In genomic region chr17:50208137-50209045, GRCm38 (mm10) we compare ENCODE assay signal across 16 mouse cellular contexts. TPM values are rescaled to one million over a fixed set of nuclear protein-coding genes. Genes with fewer than 3 reads are reported as not detected.
DNase-seq lines count a peak whose midpoint lies in the region; TF ChIP-seq lines count a peak whose summit lies in the region.
"Had no signal": no experiment of that assay in that cellular context is flagged by ENCODE, and none has a peak within 500 bp of the region (broad histone marks: within the 10 kb centered on the region; RNA-seq: fewer than 3 reads in every experiment).

No protein-coding gene starts in this region.

- no peak for DNase-seq in testis, postnatal 10 days (ENCODE audit: low spot score)
- no peak for DNase-seq in CH12.LX (ENCODE audit: extremely low read depth)
- DNase-seq in adrenal gland, adult 8-10 months = no peak
- DNase-seq: adrenal gland, adult 2 months; adrenal gland, postnatal 10 days; adrenal gland, postnatal 14 days; adrenal gland, postnatal 25 days; adrenal gland, postnatal 36 days; B cell, adult 2 months; cerebellum, adult 11 months; cerebellum, adult 11-12 months; cerebellum, adult 18-20 months; cerebellum, adult 2 months; cerebellum, adult 8-10 months had no signal

- in situ Hi-C loops in CH12.LX (cut with MboI; ENCODE audit: low pct_ligation_motif_present, low pct_unique_long_range_greater_than_20kb, low sequenced_read_pairs) = no loop called here

- H3K4me1 ChIP-seq in testis, adult 2 months (ENCODE audit: control insufficient read depth, insufficient read depth, low read length) = peaks cover 3% of the 10 kb centered on the region
- peaks cover 11 to 30% of the 10 kb centered on the region in 2 experiments; a peak in 3 of 4 replicates for H3K4me1 ChIP-seq in CH12.LX (ENCODE audit: control insufficient read depth in 1 of 2, insufficient read depth in 2 of 2)

- H3K36me3 ChIP-seq in testis, adult 2 months (ENCODE audit: control insufficient read depth, insufficient read depth, low read length) = no peaks in the 10 kb centered on the region
- H3K36me3 ChIP-seq in CH12.LX (replicated peaks in 1 of 2; ENCODE audit: control insufficient read depth in 1 of 2, insufficient read depth in 1 of 2, low read length in 1 of 2) = peaks cover 0 to 8% of the 10 kb centered on the region in 2 experiments
- H3K36me3 ChIP-seq: G1E had no signal

- no peak for TF ChIP-seq EP300 in CH12.LX (IDR thresholded peaks at IDR 0.05; ENCODE audit: low read length)

- H3K27ac ChIP-seq in testis, adult 2 months (ENCODE audit: control insufficient read depth, insufficient read depth, low read depth, low read length) = no peak overlapping the region
- H3K27ac ChIP-seq in CH12.LX (ENCODE audit: insufficient read depth, low read depth) = peak overlapping the region; percentile 97

- dilution Hi-C loops in CH12.LX (cut with MboI; ENCODE audit: extremely low pct_ligation_motif_present, extremely low pct_unique_long_range_greater_than_20kb, low sequenced_read_pairs) = no loop called here

- H3K79me2 ChIP-seq in CH12.LX (replicated peaks; ENCODE audit: control insufficient read depth, extremely low read depth, insufficient read depth, poor library complexity, severe bottlenecking) = peaks cover 38% of the 10 kb centered on the region

- H3K27me3 ChIP-seq in testis, adult 2 months (ENCODE audit: control insufficient read depth, insufficient read depth, low read length) = no peaks in the 10 kb centered on the region
- H3K27me3 ChIP-seq in CH12.LX (replicated peaks) = no peaks in the 10 kb centered on the region

- no peak for TF ChIP-seq RAD21 in CH12.LX (IDR thresholded peaks at IDR 0.05; ENCODE audit: low read depth, low read length)

- peak overlapping the region; percentile 77 for H3K4me2 ChIP-seq in CH12.LX (ENCODE audit: insufficient read depth, low read depth, poor library complexity, severe bottlenecking)

- peak overlapping the region; percentile 99 for H3K9ac ChIP-seq in CH12.LX (ENCODE audit: insufficient read depth, low read depth)

- no peaks in the 10 kb centered on the region for H3K9me3 ChIP-seq in CH12.LX (replicated peaks; ENCODE audit: low read length)

- no peak for TF ChIP-seq POLR2A in testis, adult 2 months (IDR thresholded peaks at IDR 0.05; ENCODE audit: control insufficient read depth, low read depth, low read length)
- TF ChIP-seq POLR2A in CH12.LX (IDR thresholded peaks at IDR 0.05; ENCODE audit: low read depth, low read length) = no peak

- no peak for TF ChIP-seq CTCF in testis, adult 2 months (IDR thresholded peaks at IDR 0.05; ENCODE audit: control insufficient read depth, insufficient read depth, insufficient replicate concordance, low read depth, low read length)
- TF ChIP-seq CTCF in CH12.LX (conservative IDR thresholded peaks at IDR 0.05 in 1 of 2, IDR thresholded peaks at IDR 0.05 in 1 of 2; ENCODE audit: low read depth in 2 of 2, low read length in 2 of 2) = no peak

- H3K4me3 ChIP-seq in testis, adult 2 months (ENCODE audit: control insufficient read depth, low read depth, low read length) = peak overlapping the region; percentile 50
- peak overlapping the region; percentile 55 to 87 (median 68) for H3K4me3 ChIP-seq in CH12.LX (replicated peaks in 1 of 3; ENCODE audit: low read depth in 2 of 3, low read length in 2 of 3, poor library complexity in 1 of 3)

TF ChIP-seq in CH12.LX, 34 proteins besides CTCF, POLR2A, EP300 and RAD21:
- no peak for TF ChIP-seq USF1 (IDR thresholded peaks at IDR 0.05; ENCODE audit: low read depth, low read length)
- TF ChIP-seq BHLHE40 (IDR thresholded peaks at IDR 0.05; ENCODE audit: low read depth, low read length) = peak; percentile 77
- no peak for TF ChIP-seq E2F4 (IDR thresholded peaks at IDR 0.05; ENCODE audit: insufficient replicate concordance, low read depth, low read length)
- TF ChIP-seq CHD1 (IDR thresholded peaks at IDR 0.05; ENCODE audit: low read depth, low read length) = peak; percentile 90; the same call in 1 of the 2 replicates
- no peak for TF ChIP-seq JUN (IDR thresholded peaks at IDR 0.05; ENCODE audit: insufficient read depth, low read depth, low read length)
- TF ChIP-seq NRF1 (IDR thresholded peaks at IDR 0.05; ENCODE audit: low read depth, low read length) = no peak
- no peak for TF ChIP-seq MEF2A (IDR thresholded peaks at IDR 0.05; ENCODE audit: borderline replicate concordance, low read depth, low read length)
- 0 out of 2 replicates have a peak, but pooled peaks have one; percentile 28 for TF ChIP-seq MYC (IDR thresholded peaks at IDR 0.05; ENCODE audit: low read depth, low read length)
- peak; percentile 25; the same call in 1 of the 2 replicates for TF ChIP-seq MAX (IDR thresholded peaks at IDR 0.05; ENCODE audit: low read length)
- peak; percentile 35; the same call in 1 of the 2 replicates for TF ChIP-seq TCF12 (IDR thresholded peaks at IDR 0.05; ENCODE audit: low read depth, low read length)
- TF ChIP-seq SMC3 (IDR thresholded peaks at IDR 0.05; ENCODE audit: low read depth, low read length) = no peak
- peak; percentile 92 for TF ChIP-seq POLR2AphosphoS2 (IDR thresholded peaks at IDR 0.05; ENCODE audit: low read depth, low read length)
- no peak for TF ChIP-seq ETS1 (conservative IDR thresholded peaks at IDR 0.05; ENCODE audit: low read depth, low read length)
- TF ChIP-seq GABPA (IDR thresholded peaks at IDR 0.05; ENCODE audit: insufficient replicate concordance, low read depth, low read length) = no peak
- peak; percentile 59; the same call in 1 of the 2 replicates for TF ChIP-seq SIN3A (IDR thresholded peaks at IDR 0.05; ENCODE audit: low read length)
- TF ChIP-seq KAT2A (IDR thresholded peaks at IDR 0.05; ENCODE audit: insufficient replicate concordance, low read length) = no peak
- no peak for TF ChIP-seq JUND (conservative IDR thresholded peaks at IDR 0.05; ENCODE audit: low read depth, low read length)
- no peak for TF ChIP-seq USF2 (conservative IDR thresholded peaks at IDR 0.05; ENCODE audit: low read depth, low read length)
- no peak for TF ChIP-seq RCOR1 (conservative IDR thresholded peaks at IDR 0.05; ENCODE audit: low read depth, low read length)
- TF ChIP-seq ZKSCAN1 (IDR thresholded peaks at IDR 0.05; ENCODE audit: borderline replicate concordance, low read depth, low read length) = no peak
- no peak; the same call in 1 of the 2 replicates for TF ChIP-seq TBP (conservative IDR thresholded peaks at IDR 0.05; ENCODE audit: low read depth, low read length)
- TF ChIP-seq CHD2 (IDR thresholded peaks at IDR 0.05; ENCODE audit: low read length) = peak; percentile 55; the same call in 1 of the 2 replicates
- TF ChIP-seq ZMIZ1 (IDR thresholded peaks at IDR 0.05; ENCODE audit: low read depth, low read length) = peak; percentile 60
- no peak for TF ChIP-seq NELFE (IDR thresholded peaks at IDR 0.05; ENCODE audit: low read depth, low read length)
- TF ChIP-seq ELF1 (IDR thresholded peaks at IDR 0.05; ENCODE audit: low read depth, low read length) = 0 out of 2 replicates have a peak, but pooled peaks have one; percentile 8
- TF ChIP-seq MAFK (IDR thresholded peaks at IDR 0.05; ENCODE audit: insufficient replicate concordance, low read length) = no peak
- no peak for TF ChIP-seq ZC3H11A (IDR thresholded peaks at IDR 0.05; ENCODE audit: low read depth, low read length)
- TF ChIP-seq MAZ (IDR thresholded peaks at IDR 0.05; ENCODE audit: low read depth, low read length) = 0 out of 2 replicates have a peak, but pooled peaks have one; percentile 28
- no peak for TF ChIP-seq UBTF (IDR thresholded peaks at IDR 0.05; ENCODE audit: low read depth, low read length)
- no peak for TF ChIP-seq HCFC1 (IDR thresholded peaks at IDR 0.05; ENCODE audit: low read depth, low read length)
- TF ChIP-seq IRF4 (IDR thresholded peaks at IDR 0.05; ENCODE audit: low read depth, low read length) = no peak
- TF ChIP-seq MXI1 (IDR thresholded peaks at IDR 0.05; ENCODE audit: low read depth, low read length) = peak; percentile 17; the same call in 1 of the 2 replicates
- no peak for TF ChIP-seq PAX5 (IDR thresholded peaks at IDR 0.05; ENCODE audit: low read length)
- no peak for TF ChIP-seq ZNF384 (IDR thresholded peaks at IDR 0.05; ENCODE audit: low read depth, low read length)

RNA-seq across cellular contexts. Expression of gene Rftn1, which starts 17.9 kb away (rescaled TPM):
- polyA plus RNA-seq in testis, adult 2 months (2012; rRNA removed) = 2.8 and 3.3 TPM in 2 replicates
- total RNA-seq in CH12.LX (2012; rRNA removed) = 52.5 and 76.2 TPM in 2 replicates
- total RNA-seq in CH12.LX (2014; rRNA removed) = 60.5 and 71.7 TPM in 2 replicates
- polyA plus RNA-seq in CH12.LX (2012; ENCODE audit: insufficient read length, low read depth) = 66.2 and 80.6 TPM in 2 replicates
- 10 to 100 TPM in 3 of 4 experiments, 1 to 10 TPM in 1; 9.1 to 12.9 (median 11.4) TPM for total RNA-seq in adrenal gland, adult 8-10 months (2022)
- total RNA-seq: G1E had no signal
- polyA plus RNA-seq: G1E had no signal
